Mouse (Mus musculus) left cerebral cortex, adult 2 months (tissue): Measurements from ENCODE around the gene Trim69. TPM values are rescaled to one million over a fixed set of nuclear protein-coding genes. Genes with fewer than 3 reads are reported as not detected.

Source experiments
- DNase-seq, 2 experiments: peaks; one replicate each; pipeline ENCODE4 v3.0.0; 2021 to 2022; ENCODE audit warnings: low spot score in 2 of 2, mixed read lengths in 1 of 2; ENCODE audit errors: extremely low spot score in 1 of 2
- H3K27ac ChIP-seq: fragments of 200-600 bp; 2 replicates; pipeline ENCODE4 v1.8.1; 2022
- H3K4me3 ChIP-seq: fragments of 200-600 bp; 2 replicates; pipeline ENCODE4 v1.8.1; 2022
- CTCF ChIP-seq: fragments of 200-600 bp; IDR thresholded peaks from 2 replicates; pipeline ENCODE4 v1.8.1; 2022; ENCODE audit warnings: antibody characterized with exemption, mild to moderate bottlenecking, moderate library complexity
- intact Hi-C: fragments of 180-260 bp; cut with DNase I; formaldehyde crosslinking; loops from one replicate; pipeline ENCODE4 v1.15.1; 2025
- total RNA-seq, 2 experiments: library from RNA; stranded (reverse); gene quantifications; 2 replicates each; pipeline ENCODE4 v1.2.3; 2021

The Trim69 gene
- total RNA-seq, 2 experiments from 2014 or later = not detected

GRCm38 (mm10) chr2:122143111-122143510 is 17.4 kb upstream of the Trim69 start:
- no peak overlapping the region for H3K27ac ChIP-seq
- no peak overlapping the region for H3K4me3 ChIP-seq
- no peak for TF ChIP-seq CTCF
- intact Hi-C loops = no loop called here
- DNase-seq = no peak

GRCm38 (mm10) chr2:122145756-122146155 is 14.7 kb upstream of the Trim69 start:
- no peak overlapping the region for H3K27ac ChIP-seq
- DNase-seq = no peak
- intact Hi-C loops = no loop called here
- TF ChIP-seq CTCF = no peak
- no peak overlapping the region for H3K4me3 ChIP-seq

GRCm38 (mm10) chr2:122146687-122147086 is 13.8 kb upstream of the Trim69 start:
- no peak for DNase-seq
- H3K27ac ChIP-seq = peak overlapping the region; percentile 25; the same call in 1 of the 2 replicates
- no peak for TF ChIP-seq CTCF
- H3K4me3 ChIP-seq = no peak overlapping the region
- intact Hi-C loops = loop anchor here (1.0 kb wide), 2 partner anchors 28 to 229 kb away; partner anchors contain the start of gene Spg11

- peak within 1 kb of the TSS; percentile 87 for H3K27ac ChIP-seq
- peak; percentile 88 to 89 for DNase-seq
- TF ChIP-seq CTCF = no peak; the same call in 1 of the 2 replicates
- H3K4me3 ChIP-seq = peak within 1 kb of the TSS; percentile 86
- intact Hi-C loops = loop anchor here (1.0 kb wide), 2 partner anchors 29 to 228 kb away; partner anchors contain the start of gene Spg11
These were observed 12.8 kb upstream of the Trim69 start, which contains the start of gene B2m for GRCm38 (mm10) chr2:122147508-122148241. TSS of gene B2m (plus strand) at chr2:122147686.

GRCm38 (mm10) chr2:122148242-122148917 is 12.1 kb upstream of the Trim69 start:
- intact Hi-C loops = no loop called here
- no peak for TF ChIP-seq CTCF
- H3K4me3 ChIP-seq = peak overlapping the region; percentile 86
- H3K27ac ChIP-seq = peak overlapping the region; percentile 87
- DNase-seq = no peak

GRCm38 (mm10) chr2:122149316-122149715 is 11.2 kb upstream of the Trim69 start:
- intact Hi-C loops = no loop called here
- Histone ChIP-seq H3K4me3 (no peak overlapping the region), H3K27ac (no peak overlapping the region)
- no peak for TF ChIP-seq CTCF
- no peak for DNase-seq

- no peak for TF ChIP-seq CTCF
- H3K27ac ChIP-seq = no peak overlapping the region
- no peak overlapping the region for H3K4me3 ChIP-seq
- intact Hi-C loops = no loop called here
- no peak for DNase-seq
These were observed 10.8 kb upstream of the Trim69 start for GRCm38 (mm10) chr2:122149716-122150115.

GRCm38 (mm10) chr2:122151221-122151620 is 9.3 kb upstream of the Trim69 start:
- intact Hi-C loops = no loop called here
- Histone ChIP-seq H3K4me3 (no peak overlapping the region), H3K27ac (no peak overlapping the region)
- TF ChIP-seq CTCF = no peak
- DNase-seq = no peak

- intact Hi-C loops = no loop called here
- DNase-seq = no peak
- no peak for TF ChIP-seq CTCF
These were observed 7.7 kb upstream of the Trim69 start for GRCm38 (mm10) chr2:122152850-122153249.

GRCm38 (mm10) chr2:122153681-122154365 is 6.7 kb upstream of the Trim69 start:
- no peak overlapping the region for H3K27ac ChIP-seq
- no peak for DNase-seq
- intact Hi-C loops = no loop called here
- no peak for TF ChIP-seq CTCF
- H3K4me3 ChIP-seq = no peak overlapping the region

More at GRCm38 (mm10) chr2:122152850-122153249, 7.7 kb upstream of the Trim69 start:
- H3K4me3 ChIP-seq = no peak overlapping the region
- no peak overlapping the region for H3K27ac ChIP-seq

- no peak for TF ChIP-seq CTCF
These were observed 6.0 kb upstream of the Trim69 start for GRCm38 (mm10) chr2:122154479-122154878.

GRCm38 (mm10) chr2:122155292-122155691 is 5.2 kb upstream of the Trim69 start:
- TF ChIP-seq CTCF = no peak
- intact Hi-C loops = no loop called here
- Histone ChIP-seq H3K4me3 (no peak overlapping the region), H3K27ac (no peak overlapping the region)
- DNase-seq = no peak

More at GRCm38 (mm10) chr2:122154479-122154878, 6.0 kb upstream of the Trim69 start:
- H3K4me3 ChIP-seq = no peak overlapping the region
- no peak for DNase-seq
- intact Hi-C loops = no loop called here
- no peak overlapping the region for H3K27ac ChIP-seq
